Mouse (Mus musculus) midbrain, embryonic 13.5 days (tissue): ENCODE data around the gene Wbp4. TPM values are rescaled to one million over a fixed set of nuclear protein-coding genes. Genes with fewer than 3 reads are reported as not detected.
"Not testable (repeated sequence)": the region's sequence is repeated elsewhere in the genome, so short reads cannot be mapped to it uniquely, and the experiment has no call there.

Experiments
- ATAC-seq: fragments of 200-750 bp; cut with Nextera tagmentation; 2 replicates; pipeline ENCODE4 v1.8.0; 2017; ENCODE audit warnings: mild to moderate bottlenecking, moderate TSS enrichment, moderate library complexity
- H3K27ac ChIP-seq: fragments of 300-500 bp; sonication (generic); 2 replicates; pipeline ENCODE4 v1.5.1; 2015; ENCODE audit warnings: inconsistent platforms, mild to moderate bottlenecking, moderate library complexity
- H3K27me3 ChIP-seq: fragments of 300-500 bp; sonication (generic); 2 replicates; pipeline ENCODE4 v1.6.1; 2015; ENCODE audit warnings: mild to moderate bottlenecking, inconsistent platforms
- H3K36me3 ChIP-seq: fragments of 300-500 bp; sonication (generic); 2 replicates; pipeline ENCODE4 v1.6.1; 2015; ENCODE audit warnings: mild to moderate bottlenecking, inconsistent platforms
- H3K4me1 ChIP-seq: fragments of 300-500 bp; sonication (generic); replicated peaks from 2 replicates; pipeline ENCODE4 v1.6.1; 2015; ENCODE audit warnings: inconsistent platforms
- H3K4me2 ChIP-seq: fragments of 300-500 bp; sonication (generic); replicated peaks from 2 replicates; pipeline ENCODE4 v1.6.1; 2015; ENCODE audit warnings: moderate library complexity, mild to moderate bottlenecking, inconsistent platforms
- H3K4me3 ChIP-seq: fragments of 300-500 bp; sonication (generic); replicated peaks from 2 replicates; pipeline ENCODE4 v1.5.1; 2015; ENCODE audit warnings: mild to moderate bottlenecking, inconsistent platforms
- H3K9ac ChIP-seq: fragments of 300-500 bp; sonication (generic); replicated peaks from 2 replicates; pipeline ENCODE4 v1.6.1; 2015; ENCODE audit warnings: mild to moderate bottlenecking, inconsistent platforms
- H3K9me3 ChIP-seq: fragments of 300-500 bp; sonication (generic); 2 replicates; pipeline ENCODE4 v1.6.1; 2016; ENCODE audit warnings: mild to moderate bottlenecking, inconsistent platforms
- WGBS: fragments of 180-500 bp; shearing (Covaris S2); methylation state at CpG from one replicate; pipeline ENCODE4 v1.1.7; 2015; 5-methylcytosine and 5-hydroxymethylcytosine counted together
- polyA plus RNA-seq: library from polyadenylated mRNA; unstranded; fragments of >200 nt; fragmentation: Nextera tagmentation; extraction: Ambion mirVana; gene quantifications from 2 replicates; pipeline ENCODE4 v1.2.1, GENCODE M21; 2015

The Wbp4 gene
- polyA plus RNA-seq, 1 experiment from 2014 or later: 48.4 TPM

DNA sequence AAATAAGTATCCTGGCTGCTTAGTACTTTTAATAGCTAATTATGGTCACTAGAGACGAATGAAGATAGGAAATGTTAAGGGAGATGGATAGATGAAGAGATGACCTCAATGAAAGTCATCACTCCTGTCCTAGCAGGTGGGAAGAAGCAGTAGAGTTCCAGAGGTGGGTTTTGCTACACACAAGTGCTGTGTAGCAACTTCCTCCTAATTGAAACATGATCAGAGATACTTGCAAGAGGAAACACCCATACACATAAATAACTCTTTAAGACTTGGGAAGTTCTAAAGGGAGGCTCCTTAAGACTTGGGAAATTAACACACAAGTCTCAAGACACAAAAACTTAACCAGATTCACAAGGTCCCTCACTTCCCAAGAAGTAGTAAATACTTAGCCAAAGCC, 47.3 kb downstream of the Wbp4 start:
- Histone ChIP-seq H3K4me1 (no peaks in the 10 kb centered on the region), H3K36me3 (peaks cover 4% of the 10 kb centered on the region; the same call in 1 of the 2 replicates), H3K9ac (no peak overlapping the region), H3K4me3 (no peak overlapping the region), H3K27ac (no peak overlapping the region), H3K27me3 (no peaks in the 10 kb centered on the region), H3K4me2 (no peak overlapping the region), H3K9me3 (no peaks in the 10 kb centered on the region)
- no peak for ATAC-seq
- 94% methylated on average over 1 of the region's 1 CpGs for WGBS

DNA sequence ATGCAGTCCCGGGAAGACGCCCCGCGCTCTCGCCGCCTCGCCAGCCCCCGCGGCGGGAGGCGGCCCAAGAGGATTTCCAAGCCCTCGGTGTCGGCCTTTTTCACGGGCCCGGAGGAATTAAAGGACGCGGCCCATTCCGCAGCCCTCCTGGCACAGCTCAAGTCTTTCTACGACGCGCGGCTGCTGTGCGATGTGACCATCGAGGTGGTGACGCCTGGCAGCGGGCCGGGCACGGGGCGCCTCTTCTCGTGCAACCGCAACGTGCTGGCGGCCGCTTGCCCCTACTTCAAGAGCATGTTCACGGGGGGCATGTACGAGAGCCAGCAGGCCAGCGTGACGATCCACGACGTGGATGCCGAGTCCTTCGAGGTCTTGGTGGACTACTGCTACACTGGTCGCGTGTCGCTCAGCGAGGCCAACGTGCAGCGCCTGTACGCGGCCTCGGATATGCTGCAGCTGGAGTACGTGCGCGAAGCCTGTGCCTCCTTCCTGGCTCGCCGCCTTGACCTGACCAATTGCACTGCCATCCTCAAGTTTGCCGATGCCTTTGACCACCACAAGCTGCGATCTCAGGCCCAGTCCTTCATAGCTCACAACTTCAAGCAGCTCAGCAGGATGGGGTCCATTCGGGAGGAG, 54.5 kb downstream of the Wbp4 start:
- not testable (repeated sequence) for H3K27me3 ChIP-seq, H3K4me1 ChIP-seq
- Histone ChIP-seq H3K9ac (peak overlapping the region; percentile 72), H3K4me3 (peak overlapping the region; percentile 48), H3K4me2 (peak overlapping the region; percentile 55), H3K9me3 (peaks cover 11% of the 10 kb centered on the region; the same call in 1 of the 2 replicates), H3K27ac (peak overlapping the region; percentile 83), H3K36me3 (peaks cover 14% of the 10 kb centered on the region)
- 33% methylated on average over 10 of the region's 59 CpGs for WGBS
- peak; percentile 76 for ATAC-seq

DNA sequence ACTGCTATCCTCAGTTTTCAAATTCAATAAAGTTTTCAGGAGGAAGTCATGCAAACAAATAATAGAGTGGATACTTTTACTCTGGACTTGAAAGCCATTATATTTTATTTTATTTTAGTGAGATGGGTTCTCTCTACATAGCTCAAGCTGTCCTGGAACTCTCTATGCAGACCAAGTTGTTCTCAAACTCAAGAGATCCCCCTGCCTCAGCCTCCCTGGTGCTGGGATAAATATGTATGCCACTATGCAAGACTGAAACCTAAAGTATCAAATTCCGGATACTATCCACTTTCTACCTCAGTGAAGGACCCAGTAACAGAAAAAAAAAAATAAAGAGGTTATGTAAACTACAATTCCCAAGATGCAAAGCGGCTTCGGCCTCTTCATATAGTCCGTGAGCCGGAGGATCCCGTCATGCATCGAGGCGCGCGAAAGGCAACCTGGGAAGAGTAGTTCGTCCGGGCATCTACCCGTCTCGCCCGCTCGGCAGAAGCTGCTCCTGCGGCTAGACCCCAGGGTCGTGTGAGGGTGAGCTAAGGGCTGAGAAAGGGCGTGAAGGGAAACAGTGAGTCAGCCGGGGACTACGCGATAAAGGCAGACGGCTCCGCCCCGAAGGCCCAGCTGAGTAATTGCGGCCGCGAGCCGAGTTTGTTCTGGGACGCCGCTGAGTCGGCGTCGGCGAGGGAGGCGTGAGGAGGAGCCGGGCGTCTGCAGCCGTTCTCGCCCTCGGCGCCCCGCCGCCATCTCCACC, 55.2 kb downstream of the Wbp4 start, which contains the start of gene Kbtbd7:
Gene Kbtbd7 (plus strand): TSS at position 533 of the 751 bp plus-strand sequence.
- H3K9me3 ChIP-seq: peaks cover 11% of the 10 kb centered on the region; the same call in 1 of the 2 replicates
- no peaks in the 10 kb centered on the region for H3K4me1 ChIP-seq
- H3K36me3 ChIP-seq: peaks cover 9% of the 10 kb centered on the region
- under 1% methylated on average over 40 of the region's 44 CpGs for WGBS
- no peaks in the 10 kb centered on the region for H3K27me3 ChIP-seq
- H3K9ac ChIP-seq: peak within 1 kb of the TSS; percentile 72
- ATAC-seq: peak; percentile 98
- peak within 1 kb of the TSS; percentile 48 for H3K4me3 ChIP-seq
- H3K27ac ChIP-seq: peak within 1 kb of the TSS; percentile 83
- peak within 1 kb of the TSS; percentile 55 for H3K4me2 ChIP-seq

GRCm38 (mm10) chr14:79420083-79420685, 61.1 kb downstream of the Wbp4 start:
- Histone ChIP-seq H3K4me2 (no peak overlapping the region), H3K9me3 (no peaks in the 10 kb centered on the region), H3K27ac (no peak overlapping the region), H3K36me3 (peaks cover 15% of the 10 kb centered on the region; the same call in 1 of the 2 replicates), H3K4me1 (no peaks in the 10 kb centered on the region; the same call in 1 of the 2 replicates), H3K9ac (no peak overlapping the region), H3K27me3 (no peaks in the 10 kb centered on the region), H3K4me3 (no peak overlapping the region)
- 49% methylated on average over 20 of the region's 20 CpGs for WGBS
- no peak for ATAC-seq

- no peak overlapping the region for H3K4me3 ChIP-seq
- no peak overlapping the region for H3K9ac ChIP-seq
- H3K27ac ChIP-seq: no peak overlapping the region
- H3K4me2 ChIP-seq: no peak overlapping the region
- H3K9me3 ChIP-seq: no peaks in the 10 kb centered on the region
- H3K27me3 ChIP-seq: no peaks in the 10 kb centered on the region
- ATAC-seq: no peak
- no peaks in the 10 kb centered on the region for H3K4me1 ChIP-seq
- peaks cover 34% of the 10 kb centered on the region for H3K36me3 ChIP-seq
- 71% methylated on average over 6 of the region's 6 CpGs for WGBS
Measured at GRCm38 (mm10) chr14:79413121-79413520, 68.2 kb downstream of the Wbp4 start.

DNA sequence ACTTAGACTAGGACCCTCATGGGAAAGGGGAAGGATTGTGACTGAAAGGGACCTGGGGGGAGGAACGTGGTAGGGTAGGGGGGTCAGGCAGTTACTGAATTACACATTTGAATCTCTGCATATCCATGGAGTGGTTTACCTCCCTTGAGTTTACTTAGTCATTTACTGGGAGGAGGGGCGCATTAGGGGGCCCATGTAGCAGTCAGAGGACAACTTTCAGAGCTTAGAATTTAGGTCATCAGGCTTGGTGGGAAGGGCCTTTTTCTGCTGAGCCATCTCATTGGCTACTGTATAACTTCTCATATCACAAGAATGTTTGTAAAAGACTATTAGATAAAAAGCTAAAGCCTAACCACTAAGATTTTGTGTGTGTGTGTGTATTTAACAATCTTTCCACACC, 70.7 kb downstream of the Wbp4 start:
- Histone ChIP-seq H3K9ac (no peak overlapping the region), H3K9me3 (no peaks in the 10 kb centered on the region), H3K4me1 (no peaks in the 10 kb centered on the region), H3K27ac (no peak overlapping the region), H3K4me3 (no peak overlapping the region), H3K27me3 (no peaks in the 10 kb centered on the region), H3K4me2 (no peak overlapping the region), H3K36me3 (peaks cover 30% of the 10 kb centered on the region)
- no peak for ATAC-seq
- 85% methylated on average over 2 of the region's 2 CpGs for WGBS

Other genes with a start within 250 kb of the Wbp4 start
- not detected in 2 replicates for gene Zfp957, start 234.2 kb downstream of the Wbp4 start, polyA plus RNA-seq
- 10.4 and 13.7 TPM in 2 replicates for gene Rgcc, start 179.9 kb downstream of the Wbp4 start, polyA plus RNA-seq
- gene Naa16, start 90.7 kb downstream of the Wbp4 start, polyA plus RNA-seq: 26.2 and 30.0 TPM in 2 replicates
- gene Mtrf1, start 83.7 kb downstream of the Wbp4 start, polyA plus RNA-seq: 11.1 and 11.3 TPM in 2 replicates
- gene Kbtbd7, start 55.0 kb downstream of the Wbp4 start, polyA plus RNA-seq: 18.1 TPM in 2 replicates
- 1.8 and 2.3 TPM in 2 replicates for gene Kbtbd6, start 29.7 kb downstream of the Wbp4 start, polyA plus RNA-seq
- gene Elf1, start 326 bp downstream of the Wbp4 start, polyA plus RNA-seq: 3.0 and 4.1 TPM in 2 replicates
- 130 and 135 TPM in 2 replicates for gene Sugt1, start 106.2 kb upstream of the Wbp4 start, polyA plus RNA-seq
- 1.1 and 1.2 TPM in 2 replicates for gene Cnmd, start 180.7 kb upstream of the Wbp4 start, polyA plus RNA-seq